Mouse (Mus musculus) lung, embryonic 14.5 days (tissue): ENCODE measurements around the gene Zfp36. TPM values are rescaled to one million over a fixed set of nuclear protein-coding genes. Genes with fewer than 3 reads are reported as not detected.
"Not testable (repeated sequence)": the region's sequence is repeated elsewhere in the genome, so short reads cannot be mapped to it uniquely, and the experiment has no call there.

ENCODE experiments used
- ATAC-seq: fragments of 200-750 bp; cut with Nextera tagmentation; 2 replicates; pipeline ENCODE4 v1.8.0; 2017; ENCODE audit warnings: mild to moderate bottlenecking, moderate TSS enrichment, moderate library complexity; ENCODE audit not compliant: insufficient read depth
- DNase-seq: peaks from one replicate; pipeline ENCODE4 v3.0.0-alpha.2; 2015
- H3K27ac ChIP-seq: fragments of 300-500 bp; sonication (generic); 2 replicates; pipeline ENCODE4 v1.5.1; 2014; ENCODE audit warnings: low read depth, mild to moderate bottlenecking, moderate library complexity
- H3K27me3 ChIP-seq: fragments of 300-500 bp; sonication (generic); 2 replicates; pipeline ENCODE4 v1.6.1; 2014; ENCODE audit warnings: low read length, control low read depth; ENCODE audit not compliant: insufficient read depth
- H3K36me3 ChIP-seq: fragments of 300-500 bp; sonication (generic); 2 replicates; pipeline ENCODE4 v1.6.1; 2014; ENCODE audit warnings: control low read depth; ENCODE audit not compliant: insufficient read depth
- H3K4me1 ChIP-seq: fragments of 300-500 bp; sonication (generic); 2 replicates; pipeline ENCODE4 v1.6.1; 2014; ENCODE audit warnings: antibody characterized with exemption, control low read depth; ENCODE audit not compliant: insufficient read depth
- H3K4me2 ChIP-seq: fragments of 300-500 bp; sonication (generic); 2 replicates; pipeline ENCODE4 v1.6.1; 2014; ENCODE audit warnings: mild to moderate bottlenecking
- H3K4me3 ChIP-seq: fragments of 300-500 bp; sonication (generic); 2 replicates; pipeline ENCODE4 v1.5.1; 2014; ENCODE audit warnings: low read depth, low read length
- H3K9ac ChIP-seq: fragments of 300-500 bp; sonication (generic); 2 replicates; pipeline ENCODE4 v1.6.1; 2014
- H3K9me3 ChIP-seq: fragments of 300-500 bp; sonication (generic); 2 replicates; pipeline ENCODE4 v1.6.1; 2016; ENCODE audit warnings: low read depth, low read length, control low read depth
- CTCF ChIP-seq: IDR thresholded peaks from 2 replicates; pipeline ENCODE4 v1.5.1; 2016; ENCODE audit warnings: antibody characterized with exemption, low read depth
- WGBS: fragments of 180-500 bp; shearing (Covaris S2); extraction: QIAGEN DNeasy Blood & Tissue Kit; methylation state at CpG from one replicate; pipeline ENCODE4 v1.1.7; 2014; 5-methylcytosine and 5-hydroxymethylcytosine counted together
- polyA plus RNA-seq: library from polyadenylated mRNA; unstranded; fragments of >200 nt; fragmentation: Nextera tagmentation; extraction: Ambion mirVana; gene quantifications from 2 replicates; pipeline ENCODE4 v1.2.1, GENCODE M21; 2014

Zfp36 gene
- polyA plus RNA-seq, 1 experiment from 2014 or later = 13.2 TPM

DNA sequence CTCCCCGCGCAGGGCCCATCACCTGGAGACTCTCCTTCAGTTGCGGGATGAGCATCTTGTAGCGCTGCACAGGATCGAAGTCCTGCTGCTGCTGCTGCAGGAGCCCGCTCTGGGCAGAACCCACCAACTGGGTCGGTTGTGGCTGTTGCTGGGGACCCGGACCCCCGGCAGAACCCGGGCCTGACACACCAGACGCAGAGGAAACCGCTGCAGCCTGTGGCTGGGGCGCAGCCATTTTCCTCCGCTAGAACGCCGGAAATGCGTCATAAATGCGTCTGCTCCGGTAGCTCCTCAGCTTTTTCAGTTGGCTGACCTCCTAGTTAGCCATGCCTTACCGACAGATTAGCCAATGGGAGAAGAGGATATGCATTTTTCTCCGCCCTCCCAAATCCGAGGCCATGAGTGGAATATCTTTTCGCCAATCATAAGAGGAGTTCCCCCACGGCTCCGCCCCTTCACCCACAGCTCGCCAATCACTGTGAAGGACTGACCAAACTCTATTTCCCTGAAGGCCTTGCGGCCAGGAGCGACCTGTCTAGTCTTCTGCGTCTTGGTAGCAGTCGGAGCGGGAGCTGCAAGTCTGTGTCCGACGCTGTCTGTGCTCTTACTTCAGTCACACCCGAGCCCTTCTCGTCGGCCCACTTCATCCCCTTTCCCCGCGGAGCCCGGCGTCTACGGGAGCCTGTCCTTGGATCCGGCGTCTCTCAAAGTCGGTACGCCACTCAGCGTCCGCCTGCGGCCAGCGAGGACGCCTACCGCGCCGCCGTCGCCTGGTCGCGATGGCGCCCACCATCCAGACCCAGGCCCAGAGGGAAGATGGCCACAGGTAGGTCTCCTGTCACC lies 12.6 kb upstream of the Zfp36 start, which contains the start of the genes Med29 and Paf1:
Gene Med29, minus strand, starts transcription at position 280 of the 843 bp plus-strand sequence.
Gene Paf1, plus strand, starts transcription at position 523 of the 843 bp plus-strand sequence.
- no peak for TF ChIP-seq CTCF
- under 1% methylated on average over 58 of the region's 58 CpGs for WGBS
- Histone ChIP-seq H3K4me3 (peak within 1 kb of the TSS; percentile 73), H3K4me2 (peak within 1 kb of the TSS; percentile 91), H3K27me3 (no peaks in the 10 kb centered on the region), H3K9me3 (no peaks in the 10 kb centered on the region), H3K4me1 (peaks cover 6% of the 10 kb centered on the region; the same call in 1 of the 2 replicates), H3K36me3 (peaks cover 54% of the 10 kb centered on the region), H3K9ac (peak within 1 kb of the TSS; percentile 82), H3K27ac (peak within 1 kb of the TSS; percentile 58)
- ATAC-seq (peak; percentile 97), DNase-seq (peak; percentile 99)

DNA sequence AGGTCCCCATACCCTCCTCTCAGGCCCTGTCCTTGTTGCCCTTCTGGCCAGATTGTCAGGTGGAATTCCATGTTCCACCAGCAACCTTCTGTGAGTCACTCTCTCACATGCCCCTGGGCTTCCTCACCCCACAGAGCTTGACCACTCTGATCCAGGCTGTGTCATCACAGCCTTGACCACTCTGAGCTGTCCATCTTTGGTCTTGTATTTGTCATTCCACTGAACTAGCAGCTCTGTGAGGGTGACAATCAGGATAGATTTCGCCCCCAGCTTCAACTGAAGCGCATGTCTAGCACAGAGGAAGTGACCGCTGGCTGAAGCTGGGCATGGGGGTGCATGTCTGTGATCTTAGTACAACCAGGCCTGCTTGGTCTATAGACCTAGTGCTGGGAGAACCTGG lies 10.3 kb upstream of the Zfp36 start:
- H3K36me3 ChIP-seq = peaks cover 48% of the 10 kb centered on the region
- 87% methylated on average over 3 of the region's 3 CpGs for WGBS
- no peaks in the 10 kb centered on the region for H3K9me3 ChIP-seq
- DNase-seq (no peak), ATAC-seq (no peak)
- H3K4me2 ChIP-seq = no peak overlapping the region
- no peaks in the 10 kb centered on the region for H3K27me3 ChIP-seq
- no peak overlapping the region for H3K4me3 ChIP-seq
- H3K9ac ChIP-seq = no peak overlapping the region
- H3K27ac ChIP-seq = no peak overlapping the region
- TF ChIP-seq CTCF = no peak
- H3K4me1 ChIP-seq = peaks cover 6% of the 10 kb centered on the region; the same call in 1 of the 2 replicates

DNA sequence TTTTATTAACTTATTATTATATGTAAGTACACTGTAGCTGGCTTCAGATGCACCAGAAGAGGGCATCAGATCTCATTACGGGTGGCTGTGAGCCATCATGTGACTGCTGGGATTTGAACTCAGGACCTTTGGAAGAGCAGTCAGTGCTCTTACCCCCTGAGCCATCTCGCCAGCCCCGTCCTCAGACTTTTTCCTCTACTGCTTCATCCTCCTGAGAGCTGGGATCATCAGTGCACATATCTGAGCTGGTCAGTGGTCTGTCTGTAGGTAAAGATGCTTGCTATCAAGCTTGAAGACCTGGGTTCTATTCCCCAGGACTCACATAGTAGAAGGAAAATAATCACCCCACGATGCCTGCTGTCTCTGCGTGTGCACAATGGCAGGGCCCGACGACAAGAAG lies 7.3 kb upstream of the Zfp36 start:
- H3K27ac ChIP-seq, H3K4me2 ChIP-seq, ATAC-seq, H3K27me3 ChIP-seq, H3K9me3 ChIP-seq, H3K9ac ChIP-seq, H3K4me3 ChIP-seq, DNase-seq: not testable (repeated sequence)
- Histone ChIP-seq H3K4me1 (peaks cover 11% of the 10 kb centered on the region), H3K36me3 (peaks cover 39% of the 10 kb centered on the region)
- WGBS = 87% methylated on average over 7 of the region's 7 CpGs

DNA sequence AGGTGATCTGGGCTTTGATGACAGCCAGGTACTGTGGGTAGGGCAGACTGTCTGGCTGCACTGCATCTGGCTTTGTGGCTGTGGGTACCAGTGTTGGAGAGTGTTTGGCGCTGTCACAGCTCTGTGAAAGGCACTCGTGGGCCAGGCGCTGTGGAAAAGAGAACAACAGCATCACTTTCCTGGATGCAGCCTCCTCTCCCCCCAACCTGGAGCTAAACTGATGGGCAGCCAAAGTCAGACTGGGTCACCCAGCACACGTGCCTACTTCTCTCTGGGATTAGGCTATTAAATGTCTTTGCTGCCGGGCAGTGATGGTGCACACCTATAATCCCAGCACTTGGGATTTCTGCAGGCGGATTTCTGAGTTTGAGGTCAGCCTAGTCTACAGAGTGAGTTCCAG lies 6.8 kb upstream of the Zfp36 start:
- H3K27ac ChIP-seq, H3K9ac ChIP-seq, H3K4me3 ChIP-seq, H3K4me2 ChIP-seq, ATAC-seq, H3K9me3 ChIP-seq, DNase-seq, H3K27me3 ChIP-seq: not testable (repeated sequence)
- Histone ChIP-seq H3K36me3 (peaks cover 39% of the 10 kb centered on the region), H3K4me1 (peaks cover 13% of the 10 kb centered on the region)
- WGBS = 79% methylated on average over 6 of the region's 6 CpGs

DNA sequence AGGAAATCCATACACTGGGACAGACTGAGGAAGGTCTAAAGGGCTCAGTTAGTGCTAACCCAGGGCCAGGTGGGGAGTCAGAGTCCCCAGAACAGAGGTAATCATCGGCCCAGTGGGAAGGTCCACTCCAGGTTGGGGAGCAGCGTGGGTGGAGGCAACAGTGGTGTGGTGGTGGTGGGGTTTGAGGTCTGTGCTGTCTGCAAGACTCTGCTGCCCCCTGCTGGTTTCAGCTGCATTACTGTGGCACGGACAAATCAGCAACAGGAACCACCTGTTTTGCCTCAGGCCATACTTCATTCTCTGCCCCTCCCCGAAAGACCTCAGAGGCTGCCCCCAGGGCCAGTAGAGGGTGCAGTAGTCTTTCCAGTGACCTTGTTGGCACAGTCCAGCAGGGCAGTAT lies 6.4 kb upstream of the Zfp36 start:
- H3K36me3 ChIP-seq = peaks cover 39% of the 10 kb centered on the region
- no peaks in the 10 kb centered on the region for H3K9me3 ChIP-seq
- peaks cover 14% of the 10 kb centered on the region for H3K4me1 ChIP-seq
- 3% methylated on average over 4 of the region's 4 CpGs for WGBS
- H3K4me2 ChIP-seq = no peak overlapping the region
- H3K27ac ChIP-seq = no peak overlapping the region
- no peak overlapping the region for H3K9ac ChIP-seq
- ATAC-seq = peak; percentile 59
- peak; percentile 95 for DNase-seq
- TF ChIP-seq CTCF = peak; percentile 96
- H3K27me3 ChIP-seq = no peaks in the 10 kb centered on the region
- H3K4me3 ChIP-seq = no peak overlapping the region

DNA sequence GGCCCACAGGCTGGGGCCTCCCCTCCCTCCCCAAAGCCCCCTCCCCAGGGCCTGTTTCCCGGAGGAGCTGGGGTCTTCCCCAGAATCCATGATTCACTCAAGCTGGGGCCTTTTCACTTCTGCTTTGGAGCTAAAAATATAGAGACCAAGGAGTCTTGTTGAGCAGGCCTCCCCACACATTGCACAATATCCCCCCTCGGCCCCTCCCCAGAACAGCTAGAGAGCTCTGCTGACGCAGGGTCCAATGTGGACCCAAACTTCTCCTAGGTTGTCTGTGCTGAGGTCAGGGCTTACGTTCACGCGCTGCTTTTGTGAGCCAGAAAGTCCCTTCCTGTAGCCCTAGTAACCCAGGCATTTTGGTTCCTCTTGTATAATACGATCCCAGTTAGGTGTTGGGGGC lies 6.0 kb upstream of the Zfp36 start:
- Histone ChIP-seq H3K9me3 (no peaks in the 10 kb centered on the region), H3K27ac (no peak overlapping the region), H3K9ac (no peak overlapping the region), H3K4me1 (peaks cover 17% of the 10 kb centered on the region), H3K4me2 (no peak overlapping the region), H3K27me3 (no peaks in the 10 kb centered on the region), H3K36me3 (peaks cover 39% of the 10 kb centered on the region), H3K4me3 (no peak overlapping the region)
- DNase-seq (peak; percentile 13), ATAC-seq (no peak)
- no peak for TF ChIP-seq CTCF
- WGBS = 81% methylated on average over 7 of the region's 7 CpGs

DNA sequence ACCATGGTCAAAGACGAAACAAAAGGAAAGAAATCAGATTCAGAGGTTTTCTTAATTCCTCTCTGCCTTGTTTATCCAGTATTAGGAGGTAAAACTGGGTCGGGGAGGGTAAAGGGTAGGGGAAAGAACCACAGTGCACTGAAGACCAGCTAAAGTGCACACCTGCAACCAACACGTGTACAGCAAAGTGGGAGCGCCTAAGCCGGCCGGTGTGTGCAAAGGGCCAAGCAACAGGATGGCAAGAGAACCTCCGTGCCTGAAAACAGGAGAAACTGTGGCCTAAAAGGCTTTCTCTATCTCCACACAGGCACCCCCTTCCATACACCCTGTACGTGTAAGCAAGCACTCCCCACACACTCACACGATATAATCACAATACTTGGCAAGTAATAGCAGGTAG lies 5.1 kb upstream of the Zfp36 start:
- no peak overlapping the region for H3K4me3 ChIP-seq
- H3K27ac ChIP-seq = no peak overlapping the region
- ATAC-seq (no peak), DNase-seq (no peak)
- no peak overlapping the region for H3K4me2 ChIP-seq
- no peaks in the 10 kb centered on the region for H3K27me3 ChIP-seq
- 88% methylated on average over 9 of the region's 9 CpGs for WGBS
- no peaks in the 10 kb centered on the region for H3K9me3 ChIP-seq
- H3K36me3 ChIP-seq = peaks cover 32% of the 10 kb centered on the region
- no peak overlapping the region for H3K9ac ChIP-seq
- TF ChIP-seq CTCF = no peak
- H3K4me1 ChIP-seq = peaks cover 24% of the 10 kb centered on the region
